Mouse (Mus musculus): Measurements from ENCODE around the gene Twf2.

Twf2 gene

DNA sequence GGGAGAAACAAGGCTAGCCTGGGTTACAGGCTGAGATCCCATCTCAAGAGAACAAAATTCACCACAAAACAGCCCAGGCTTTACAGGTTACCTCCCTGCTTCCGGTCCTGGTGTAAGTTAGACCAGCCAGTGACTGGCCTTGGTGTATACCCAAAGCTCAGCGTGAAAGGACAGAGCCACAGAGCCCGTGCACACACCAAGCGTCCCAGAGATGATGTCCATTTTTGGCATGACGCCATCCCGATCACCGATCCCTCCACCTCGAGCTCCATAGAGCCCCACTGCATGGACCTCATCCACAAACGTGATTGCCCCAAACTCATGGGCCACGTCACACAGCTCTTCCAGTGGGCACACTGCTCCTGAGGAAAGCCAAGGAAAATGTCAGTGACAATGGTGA, 35.0 kb downstream of the Twf2 start:
- DNase-seq, result no peak

- DNase-seq, result peak; percentile 74
These were observed 38.7 kb downstream of the Twf2 start for GRCm38 (mm10) chr9:106241541-106242164.

DNA sequence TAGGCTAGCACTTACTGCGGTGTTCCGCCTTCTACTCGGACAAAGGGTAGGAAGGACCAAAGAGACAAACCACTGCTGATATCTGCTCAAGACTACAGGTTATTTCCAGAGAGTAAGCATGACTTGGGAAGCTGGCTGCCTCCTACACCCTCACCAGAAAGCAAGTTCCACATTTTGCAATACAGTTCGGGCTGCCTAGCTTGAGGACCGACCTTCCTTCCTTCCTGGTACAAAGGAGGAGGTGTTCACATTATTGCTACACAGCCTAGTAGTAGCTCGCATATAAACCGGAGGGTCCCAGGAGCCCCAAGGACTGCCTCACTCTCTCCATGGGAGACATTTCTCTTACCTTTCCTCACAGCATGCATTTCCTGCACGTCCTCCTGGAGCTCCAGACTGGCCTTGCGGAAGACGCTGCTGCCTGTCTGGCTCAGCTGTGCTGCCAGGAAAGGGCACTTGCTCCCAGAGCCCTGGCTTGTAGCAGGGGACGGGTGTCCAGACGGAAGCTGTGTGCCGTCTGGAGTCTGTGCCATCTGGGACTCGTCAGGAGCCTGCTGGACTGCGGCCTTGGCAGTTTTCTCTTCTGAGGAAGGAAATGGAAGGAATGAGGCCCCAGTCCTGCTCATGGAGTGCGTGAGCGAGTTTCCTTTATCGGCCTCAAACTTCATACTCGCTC, 40.0 kb downstream of the Twf2 start:
- DNase-seq, result no peak

GRCm38 (mm10) chr9:106249550-106249949, 46.6 kb downstream of the Twf2 start:
- no peak for DNase-seq

DNA sequence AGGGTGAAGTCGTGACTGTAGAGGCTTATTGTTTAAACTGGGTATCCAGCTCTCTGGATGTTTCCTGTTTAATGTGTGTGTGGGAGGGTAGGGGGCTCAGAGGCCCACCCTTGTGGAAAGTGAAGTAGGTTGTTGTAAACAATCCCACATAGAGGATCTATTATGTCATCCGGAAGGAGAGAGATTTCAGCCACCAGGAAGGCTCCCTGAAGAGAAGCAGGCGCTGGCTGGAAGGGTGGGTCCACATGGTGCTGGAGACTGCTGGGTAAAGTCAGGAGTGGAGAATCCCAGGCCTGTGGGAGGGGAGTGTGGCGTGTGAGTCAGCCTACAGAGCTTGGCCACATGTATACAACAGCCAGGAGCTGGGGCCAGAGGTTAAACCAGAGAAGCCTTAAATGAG, 47.3 kb downstream of the Twf2 start:
- DNase-seq, result peak; percentile 2

GRCm38 (mm10) chr9:106251066-106251465, 48.2 kb downstream of the Twf2 start:
- DNase-seq, result no peak

- no peak for DNase-seq
These were observed 51.1 kb downstream of the Twf2 start for GRCm38 (mm10) chr9:106254001-106254400.

- DNase-seq, result no peak
These were observed 55.5 kb downstream of the Twf2 start for GRCm38 (mm10) chr9:106258412-106258811.

- DNase-seq, result no peak
These were observed 56.1 kb downstream of the Twf2 start for GRCm38 (mm10) chr9:106258990-106259389.

GRCm38 (mm10) chr9:106261058-106261457, 58.1 kb downstream of the Twf2 start:
- DNase-seq, result no peak

GRCm38 (mm10) chr9:106261491-106261890, 58.6 kb downstream of the Twf2 start:
- DNase-seq, result no peak

DNA sequence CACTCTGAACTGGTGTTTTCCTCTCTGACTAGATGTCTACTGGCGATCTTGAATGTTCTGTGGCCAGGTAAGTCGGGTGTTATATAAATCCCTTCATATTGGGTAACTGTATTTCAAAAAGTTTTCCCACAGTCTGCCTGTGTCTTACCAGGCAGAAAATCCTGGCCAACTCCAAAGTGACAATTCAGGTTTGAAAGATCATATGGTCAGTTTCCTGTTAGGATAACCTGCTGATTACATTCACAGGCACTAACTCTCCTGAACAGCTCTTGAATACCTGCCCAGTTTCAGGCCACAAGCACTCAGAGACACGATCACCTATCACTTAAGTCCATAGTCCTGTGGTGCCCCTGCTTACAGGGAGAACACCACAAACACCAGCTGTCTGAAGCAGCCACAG, 59.2 kb downstream of the Twf2 start:
- DNase-seq, result no peak

- no peak for DNase-seq
These were observed 60.5 kb downstream of the Twf2 start for GRCm38 (mm10) chr9:106263381-106263924.

All from kidney, adult 18-20 months (tissue).